Mouse (Mus musculus) B cell, adult (primary cell): ENCODE results near the gene 1110004F10Rik. TPM values are rescaled to one million over a fixed set of nuclear protein-coding genes. Genes with fewer than 3 reads are reported as not detected.

Experiments used
- total RNA-seq: library from RNA; stranded (reverse); gene quantifications from 4 replicates; pipeline ENCODE4 v1.2.4, GENCODE M21; 2023; ENCODE audit not compliant: inconsistent age

Gene 1110004F10Rik
- total RNA-seq = 61.7 to 68.2 TPM (median 63.1 TPM) in 4 replicates

DNA sequence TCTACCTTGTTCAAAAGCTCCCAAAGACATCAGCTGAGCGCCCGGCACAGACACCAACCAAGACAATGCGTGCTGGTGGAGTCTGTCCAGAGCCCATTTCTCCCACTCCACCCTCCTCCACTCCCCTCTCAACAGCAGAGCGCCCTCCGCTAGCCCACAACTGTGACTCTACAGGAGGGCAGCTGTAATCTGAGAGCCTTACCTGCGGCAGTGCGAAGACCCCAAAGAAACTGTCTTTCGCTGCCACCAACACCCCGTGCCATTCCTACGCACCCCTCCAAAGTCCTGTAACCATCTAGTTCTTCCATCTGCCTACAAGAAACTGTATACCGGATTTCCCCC is at the start of gene 1110004F10Rik:
Gene 1110004F10Rik (plus strand): TSS at position 202 of the 342 bp plus-strand sequence.

DNA sequence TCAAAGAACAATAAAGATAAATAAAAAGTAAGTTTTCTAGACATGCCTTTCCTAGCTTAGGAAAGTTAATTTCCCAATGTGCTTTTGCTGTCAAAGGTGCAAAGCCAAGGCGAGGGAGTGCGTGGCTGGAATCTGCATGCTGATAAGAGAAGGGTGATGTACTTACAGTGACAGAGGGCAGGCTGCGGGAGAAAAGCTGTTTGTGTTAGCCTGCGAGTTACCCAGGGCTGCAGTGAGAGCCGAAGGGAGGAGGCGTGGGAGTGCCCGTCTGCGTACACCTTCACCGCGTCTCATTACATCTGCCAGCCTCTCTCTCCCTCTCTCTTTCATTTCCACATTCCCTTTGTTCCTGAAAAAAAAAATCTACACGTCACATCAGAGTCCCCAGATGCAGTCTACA is 686 bp upstream of the 1110004F10Rik start, which contains the start of gene Sox6:
Gene Sox6 (minus strand): TSS at position 286 of the 400 bp plus-strand sequence.

DNA sequence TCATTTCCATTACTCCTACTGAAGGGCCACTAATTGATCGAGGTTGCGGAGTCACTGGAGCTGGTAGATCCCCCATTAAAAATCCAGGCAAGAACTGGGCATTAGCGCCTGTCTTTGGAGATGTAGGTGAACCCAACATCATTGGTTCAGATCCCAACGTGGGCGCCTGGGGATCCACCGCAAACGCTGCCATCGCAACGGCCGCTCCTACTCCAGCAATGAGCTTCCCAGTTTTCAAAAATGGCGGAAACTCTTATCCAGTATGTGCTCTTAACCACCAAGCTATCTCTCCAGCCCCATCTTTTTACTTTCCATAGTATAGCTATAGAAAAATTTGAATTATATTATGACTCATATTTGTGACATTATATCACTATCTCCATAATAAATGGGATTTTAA is 45.2 kb downstream of the 1110004F10Rik start, which contains the start of gene Gm4353:
Gene Gm4353 (minus strand): TSS at position 270 of the 400 bp plus-strand sequence.

Other genes with a start within 250 kb of the 1110004F10Rik start
- 0.32 TPM in 1 of 4 replicates, not detected in the others for gene Sox6, start 601 bp upstream of the 1110004F10Rik start, total RNA-seq
- gene Gm4353, start 45.2 kb downstream of the 1110004F10Rik start, total RNA-seq = 1.2 to 2.5 TPM (median 1.4 TPM) in 4 replicates